Mouse (Mus musculus): ENCODE measurements around the gene Prr15. TPM values are rescaled to one million over a fixed set of nuclear protein-coding genes. Genes with fewer than 3 reads are reported as not detected.

Prr15 gene
- polyA plus RNA-seq, 1 experiment from 2014 or later = 1.0 TPM

DNA sequence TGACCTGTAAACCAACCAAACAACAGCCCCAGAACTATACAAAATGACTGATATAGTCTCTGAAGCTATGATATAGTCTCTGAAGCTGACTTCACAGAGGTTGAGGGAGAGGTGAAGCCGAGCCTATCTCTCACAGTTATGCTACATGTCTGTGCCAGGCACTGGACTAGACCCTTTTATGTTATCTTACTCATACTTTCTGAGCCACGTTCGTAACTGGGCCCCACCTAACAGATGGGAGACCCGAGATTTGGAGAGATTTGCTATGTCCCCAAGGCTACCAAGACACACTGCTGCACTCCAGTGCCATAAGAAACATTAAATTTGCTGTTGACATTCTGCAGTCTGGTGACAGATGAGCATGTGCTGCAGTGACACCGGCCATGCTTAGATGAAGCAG lies 41.0 kb downstream of the Prr15 start:
- Histone ChIP-seq H3K4me3 (replicated peaks) (no peak overlapping the region), H3K36me3 (no peaks in the 10 kb centered on the region), H3K27ac (replicated peaks) (no peak overlapping the region), H3K27me3 (replicated peaks) (no peaks in the 10 kb centered on the region), H3K4me1 (peaks cover 12% of the 10 kb centered on the region; the same call in 1 of the 2 replicates), H3K4me2 (no peak overlapping the region), H3K9me3 (replicated peaks) (no peaks in the 10 kb centered on the region), H3K9ac (replicated peaks) (no peak overlapping the region)
- WGBS = 82% methylated on average over 5 of the region's 5 CpGs
- ATAC-seq (ENCODE audit: low FRiP score) = no peak

DNA sequence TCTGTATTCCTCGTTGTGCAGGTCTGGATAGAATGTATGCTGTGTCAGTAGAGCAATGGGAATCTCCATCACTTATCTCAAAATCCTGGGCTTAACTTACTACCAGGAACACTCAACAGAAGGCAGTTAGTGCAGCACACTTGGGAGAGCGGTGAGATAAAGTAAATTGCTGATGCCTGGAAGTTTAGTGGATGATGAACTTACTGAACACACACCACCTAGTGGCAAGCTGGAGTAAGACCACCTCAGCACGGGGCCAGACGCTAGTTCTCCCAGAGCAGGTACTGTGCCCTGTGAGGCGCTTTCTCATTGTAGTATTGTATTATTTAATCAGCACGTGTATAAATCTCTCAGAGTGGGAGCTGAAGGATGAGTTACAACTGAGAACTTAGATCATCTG lies 42.4 kb downstream of the Prr15 start:
- ATAC-seq (ENCODE audit: low FRiP score) = no peak
- H3K4me3 ChIP-seq (replicated peaks) = no peak overlapping the region
- peaks cover 10% of the 10 kb centered on the region; the same call in 1 of the 2 replicates for H3K4me1 ChIP-seq
- no peak overlapping the region for H3K27ac ChIP-seq (replicated peaks)
- H3K9ac ChIP-seq (replicated peaks) = no peak overlapping the region
- no peaks in the 10 kb centered on the region for H3K36me3 ChIP-seq
- H3K27me3 ChIP-seq (replicated peaks) = no peaks in the 10 kb centered on the region
- no peak overlapping the region for H3K4me2 ChIP-seq
- 8% methylated on average over 6 of the region's 6 CpGs for WGBS
- H3K9me3 ChIP-seq (replicated peaks) = no peaks in the 10 kb centered on the region

DNA sequence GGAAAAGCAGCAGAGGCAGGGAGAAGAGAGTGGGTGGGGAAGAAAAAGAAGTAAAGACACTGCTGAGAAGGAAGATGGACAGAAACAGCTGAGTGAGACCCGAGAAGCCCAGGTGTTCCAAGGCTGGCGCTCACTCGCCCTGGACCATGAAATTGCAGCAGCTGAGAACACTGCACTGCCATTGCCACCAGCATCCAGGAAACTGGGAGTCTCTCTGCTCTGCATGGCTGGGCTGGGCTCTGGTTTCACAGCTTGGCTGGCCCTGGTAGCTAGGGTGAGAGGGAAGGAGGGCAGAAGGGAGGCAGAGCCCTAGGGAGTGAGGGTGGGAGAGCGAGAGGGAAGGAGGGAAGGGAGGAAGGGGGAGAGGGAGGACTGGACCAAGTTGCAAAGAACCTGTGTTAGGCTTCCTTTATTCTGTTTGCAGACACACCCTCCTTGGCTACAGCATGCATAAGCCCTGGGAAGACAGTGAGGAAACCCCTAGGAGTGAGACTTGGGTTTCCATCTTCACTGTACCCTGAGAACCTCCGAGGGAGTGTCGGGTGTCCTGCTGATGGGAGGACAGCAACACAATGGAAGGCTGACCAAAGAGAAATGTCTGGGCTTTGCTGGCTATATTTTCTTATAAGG lies 44.4 kb downstream of the Prr15 start:
- Histone ChIP-seq H3K27me3 (replicated peaks) (no peaks in the 10 kb centered on the region), H3K27ac (replicated peaks) (no peak overlapping the region), H3K9me3 (replicated peaks) (no peaks in the 10 kb centered on the region), H3K4me1 (peaks cover 8% of the 10 kb centered on the region; the same call in 1 of the 2 replicates), H3K9ac (replicated peaks) (no peak overlapping the region), H3K4me3 (replicated peaks) (no peak overlapping the region), H3K36me3 (no peaks in the 10 kb centered on the region), H3K4me2 (no peak overlapping the region)
- 37% methylated on average over 6 of the region's 6 CpGs for WGBS
- ATAC-seq (ENCODE audit: low FRiP score) = no peak

DNA sequence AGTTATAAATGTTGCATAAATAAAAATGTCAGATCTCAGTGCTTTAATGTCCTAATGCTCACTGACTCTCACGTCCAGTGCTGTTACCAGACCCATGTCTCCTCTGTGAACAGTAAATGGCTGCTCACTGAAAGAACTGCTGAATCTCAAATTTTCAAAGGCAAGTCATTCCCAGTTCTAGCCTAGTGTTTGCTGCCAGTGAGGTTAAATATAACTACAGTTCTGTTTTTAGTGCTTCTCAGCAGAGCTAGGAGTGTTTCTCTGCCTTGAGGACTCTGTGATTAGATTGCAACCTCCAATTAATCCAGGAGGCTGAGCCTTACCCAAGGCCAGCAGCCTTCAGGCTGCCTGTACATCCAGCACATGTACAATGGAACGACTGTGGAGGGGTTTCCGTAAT lies 46.2 kb downstream of the Prr15 start:
- 82% methylated on average over 3 of the region's 3 CpGs for WGBS
- H3K36me3 ChIP-seq = no peaks in the 10 kb centered on the region
- H3K27ac ChIP-seq (replicated peaks) = no peak overlapping the region
- ATAC-seq (ENCODE audit: low FRiP score) = no peak
- no peak overlapping the region for H3K4me2 ChIP-seq
- peaks cover 8% of the 10 kb centered on the region; the same call in 1 of the 2 replicates for H3K4me1 ChIP-seq
- no peak overlapping the region for H3K9ac ChIP-seq (replicated peaks)
- no peaks in the 10 kb centered on the region for H3K9me3 ChIP-seq (replicated peaks)
- no peak overlapping the region for H3K4me3 ChIP-seq (replicated peaks)
- H3K27me3 ChIP-seq (replicated peaks) = no peaks in the 10 kb centered on the region

DNA sequence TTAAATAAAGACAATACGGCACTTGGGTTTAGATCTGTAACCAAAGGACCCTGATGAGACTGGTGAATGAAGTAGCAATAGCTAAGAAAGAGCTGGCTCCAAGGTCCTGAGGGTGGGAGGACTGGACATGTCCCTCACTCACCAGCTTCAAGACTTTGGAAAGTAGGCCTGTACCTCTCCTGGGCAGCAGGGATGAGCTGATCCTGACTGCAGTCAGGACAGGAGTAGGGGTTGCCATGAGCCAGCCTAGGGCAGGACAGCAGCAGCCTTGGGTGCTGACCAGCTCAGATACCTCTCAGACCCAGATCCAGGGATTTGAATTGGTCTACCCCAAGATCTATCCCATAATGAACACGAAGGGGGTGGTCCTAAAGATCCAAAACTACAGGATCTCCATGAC lies 53.7 kb downstream of the Prr15 start:
- H3K4me1 ChIP-seq = peaks cover 5% of the 10 kb centered on the region; the same call in 1 of the 2 replicates
- WGBS = 71% methylated on average over 2 of the region's 2 CpGs

More for the DNA sequence above, 53.7 kb downstream of the Prr15 start:
- Histone ChIP-seq H3K4me2 (no peak overlapping the region), H3K36me3 (no peaks in the 10 kb centered on the region), H3K27me3 (replicated peaks) (no peaks in the 10 kb centered on the region), H3K27ac (replicated peaks) (no peak overlapping the region), H3K4me3 (replicated peaks) (no peak overlapping the region), H3K9ac (replicated peaks) (no peak overlapping the region), H3K9me3 (replicated peaks) (no peaks in the 10 kb centered on the region)
- ATAC-seq (ENCODE audit: low FRiP score) = no peak

Other genes starting within 250 kb of the Prr15 start
- 1.8 and 2.6 TPM in 2 replicates for gene Wipf3, start 103.8 kb downstream of the Prr15 start, polyA plus RNA-seq (2015; fragmentation: Nextera tagmentation; extraction: Ambion mirVana)
- gene Scrn1, start 240.7 kb downstream of the Prr15 start, polyA plus RNA-seq (2015; fragmentation: Nextera tagmentation; extraction: Ambion mirVana) = 85.9 and 98.3 TPM in 2 replicates